Mouse (Mus musculus): ENCODE measurements at regions not wholly inside any gene's neighbourhood (a gene's known extent, or its start where the extent isn't known, plus 50 kb on each side); places are given as distances from the start of the nearest gene placed in this dataset.

DNA sequence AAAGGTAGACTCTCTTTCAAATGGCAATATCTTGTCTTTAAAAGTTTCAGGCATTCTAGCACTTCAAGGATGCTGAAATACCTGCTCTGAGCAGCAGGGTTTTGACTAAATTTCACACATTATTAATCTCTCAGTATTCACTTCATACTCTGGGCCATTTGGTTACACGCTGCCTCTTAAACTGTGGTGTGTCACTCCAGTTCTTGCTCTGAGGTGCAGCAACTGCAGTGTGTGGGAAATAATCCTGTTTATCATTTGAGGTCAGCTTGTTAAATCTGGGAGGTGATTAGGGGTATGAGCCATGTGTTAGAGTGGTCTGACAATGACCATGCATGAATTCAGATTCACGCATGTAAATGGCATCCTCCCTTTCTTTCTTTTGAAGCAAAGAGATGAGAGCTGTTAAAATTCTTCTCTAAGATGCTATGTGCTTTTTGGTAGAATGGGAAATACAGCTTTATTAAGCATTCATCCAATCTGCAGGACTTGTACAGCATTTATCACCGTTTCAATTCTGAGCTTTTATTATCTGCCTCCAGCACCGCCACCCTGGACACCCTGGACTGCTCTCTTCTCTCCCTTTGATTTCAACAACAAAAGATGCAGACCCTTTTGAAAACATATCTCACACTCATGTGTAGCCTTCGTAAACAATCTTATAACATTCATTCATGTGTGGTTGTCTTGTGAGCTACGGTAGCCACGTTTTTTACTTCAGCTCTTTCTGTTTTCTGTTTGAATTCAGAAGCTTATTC lies 362.4 kb upstream of the Gm38303 start:
- no peak for DNase-seq (ENCODE audit: low spot score in 2 of 2)

DNA sequence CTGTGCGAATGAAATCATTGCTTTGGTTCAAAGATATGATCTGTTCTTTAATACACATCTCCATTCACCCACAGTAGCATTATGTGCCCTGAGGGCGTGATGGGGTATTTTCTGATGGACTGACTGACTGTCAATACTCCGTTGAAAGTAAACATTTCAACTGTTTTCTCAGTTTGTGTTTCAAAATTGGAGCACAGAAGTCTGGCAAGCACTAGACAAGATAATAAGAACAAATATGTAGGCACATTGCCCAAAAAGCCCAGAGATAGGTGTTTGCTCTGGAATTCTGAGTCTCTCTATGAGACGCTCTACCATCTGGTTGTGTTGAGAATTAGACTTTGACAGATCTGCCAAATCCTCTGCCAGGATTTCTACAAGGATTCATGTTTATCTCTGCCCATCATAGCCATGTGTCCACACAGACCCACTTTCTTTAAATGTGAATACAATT lies 350.0 kb upstream of the Gm38303 start:
- peak in 1 of 2 experiments; percentile 17 for DNase-seq (ENCODE audit: low spot score in 2 of 2)

DNA sequence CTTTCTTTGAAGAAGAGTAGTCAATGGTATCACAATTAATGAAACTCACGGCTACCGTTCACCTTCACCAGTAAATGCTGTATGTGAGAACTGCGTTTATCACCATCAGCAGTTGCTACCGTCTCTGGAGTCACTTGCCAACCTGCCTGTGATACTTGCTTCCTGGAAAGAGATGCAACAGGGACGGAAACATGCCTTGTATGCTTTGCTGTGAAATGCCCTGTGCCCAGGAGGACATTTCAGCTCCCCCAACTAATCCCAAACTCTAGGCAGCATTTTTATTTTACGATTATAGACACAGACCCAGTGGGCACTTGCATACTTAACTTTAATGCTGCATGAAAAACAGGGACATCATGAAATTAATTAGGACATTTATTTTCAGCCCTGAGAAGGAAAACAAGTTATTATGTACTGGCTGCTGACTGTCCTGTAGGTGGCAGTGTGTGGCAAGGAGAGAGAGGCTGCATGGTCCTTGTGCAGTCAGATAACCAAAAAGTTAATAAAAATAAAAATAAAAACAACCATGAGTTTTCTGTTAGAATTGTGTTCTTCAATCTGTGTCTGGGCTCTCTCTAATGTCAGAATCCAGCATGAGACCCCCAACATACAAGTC lies 349.5 kb upstream of the Gm38303 start:
- peak; percentile 67 to 76 for DNase-seq (ENCODE audit: low spot score in 2 of 2)

DNA sequence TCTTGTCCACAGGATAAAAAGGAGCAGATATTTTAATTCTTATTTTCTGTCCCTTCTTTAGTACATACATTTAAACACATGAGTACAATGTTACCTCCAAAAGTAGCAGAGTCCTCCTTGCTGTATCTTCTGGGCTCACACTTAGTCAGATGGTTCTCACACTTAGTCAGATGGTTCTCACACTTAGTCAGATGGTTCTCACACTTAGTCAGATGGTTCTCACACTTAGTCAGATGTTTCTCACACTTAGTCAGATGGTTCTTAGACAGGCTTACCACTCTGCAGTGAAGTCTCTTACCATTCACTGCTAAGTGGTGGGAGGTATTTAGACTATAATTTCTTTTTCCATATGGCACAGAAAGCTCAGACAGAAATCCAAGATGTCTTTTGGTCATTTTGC lies 346.5 kb upstream of the Gm38303 start:
- no peak for DNase-seq (ENCODE audit: low spot score in 2 of 2)

DNA sequence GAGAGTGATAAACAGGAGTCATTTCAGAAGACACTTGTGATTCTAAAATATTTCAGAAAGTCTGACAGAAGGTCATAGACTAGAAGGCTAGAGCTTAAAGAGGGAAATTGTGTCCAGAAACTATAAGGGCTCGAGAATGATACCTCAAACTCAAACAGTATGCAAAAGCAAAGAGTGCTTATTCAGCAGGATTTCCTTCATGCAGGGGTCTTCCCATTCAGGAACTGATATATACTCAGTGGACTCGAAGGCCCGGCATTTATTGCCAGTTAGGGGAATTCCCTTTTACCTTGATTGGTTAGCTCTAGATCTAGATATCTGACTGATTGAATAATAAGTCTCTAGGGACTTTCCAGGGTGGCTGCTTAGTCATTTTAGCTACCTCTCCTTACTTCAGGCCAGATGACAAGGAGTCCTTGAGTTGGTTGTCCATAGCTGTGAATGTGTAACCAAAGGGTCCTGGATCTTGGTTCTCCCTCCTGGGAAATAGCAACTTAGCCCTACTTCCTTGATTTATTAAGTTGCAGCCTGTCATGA lies 312.6 kb upstream of the Gm38303 start:
- no peak for DNase-seq (ENCODE audit: low spot score in 2 of 2)

Measured in left cerebral cortex, adult 18-20 months (tissue).